Mouse (Mus musculus) midbrain, embryonic 15.5 days (tissue): ENCODE data around the gene Calm5. TPM values are rescaled to one million over a fixed set of nuclear protein-coding genes. Genes with fewer than 3 reads are reported as not detected.
"Not testable (repeated sequence)": the region's sequence is repeated elsewhere in the genome, so short reads cannot be mapped to it uniquely, and the experiment has no call there.

Source experiments
- ATAC-seq: fragments of 200-750 bp; cut with Nextera tagmentation; replicated peaks from 2 replicates; pipeline ENCODE4 v1.8.0; 2017; ENCODE audit warnings: moderate TSS enrichment
- H3K27ac ChIP-seq: fragments of 300-500 bp; sonication (generic); 2 replicates; pipeline ENCODE4 v1.5.1; 2015; ENCODE audit warnings: mild to moderate bottlenecking, inconsistent platforms
- H3K27me3 ChIP-seq: fragments of 300-500 bp; sonication (generic); replicated peaks from 2 replicates; pipeline ENCODE4 v1.6.1; 2015; ENCODE audit warnings: inconsistent platforms
- H3K36me3 ChIP-seq: fragments of 300-500 bp; sonication (generic); replicated peaks from 2 replicates; pipeline ENCODE4 v1.6.1; 2015; ENCODE audit warnings: inconsistent platforms
- H3K4me1 ChIP-seq: fragments of 300-500 bp; sonication (generic); 2 replicates; pipeline ENCODE4 v1.6.1; 2015; ENCODE audit warnings: inconsistent platforms
- H3K4me2 ChIP-seq: fragments of 300-500 bp; sonication (generic); 2 replicates; pipeline ENCODE4 v1.6.1; 2015; ENCODE audit warnings: inconsistent platforms, mild to moderate bottlenecking, moderate library complexity
- H3K4me3 ChIP-seq: fragments of 300-500 bp; sonication (generic); 2 replicates; pipeline ENCODE4 v1.5.1; 2015; ENCODE audit warnings: mild to moderate bottlenecking, inconsistent platforms
- H3K9ac ChIP-seq: fragments of 300-500 bp; sonication (generic); 2 replicates; pipeline ENCODE4 v1.6.1; 2015; ENCODE audit warnings: mild to moderate bottlenecking, inconsistent platforms
- H3K9me3 ChIP-seq: fragments of 300-500 bp; sonication (generic); 2 replicates; pipeline ENCODE4 v1.6.1; 2016; ENCODE audit warnings: inconsistent platforms
- WGBS: fragments of 180-500 bp; shearing (Covaris S2); methylation state at CpG from one replicate; pipeline ENCODE4 v1.1.7; 2015; ENCODE audit warnings: mixed read lengths; 5-methylcytosine and 5-hydroxymethylcytosine counted together
- polyA plus RNA-seq: library from polyadenylated mRNA; unstranded; fragments of >200 nt; fragmentation: Nextera tagmentation; extraction: Ambion mirVana; gene quantifications from 2 replicates; pipeline ENCODE4 v1.2.1, GENCODE M21; 2015

Calm5 gene
- polyA plus RNA-seq, 1 experiment from 2014 or later = not detected

GRCm38 (mm10) chr13:3896032-3896431 lies 42.1 kb downstream of the Calm5 start:
- no peaks in the 10 kb centered on the region for H3K9me3 ChIP-seq
- H3K4me1 ChIP-seq = peaks cover 5% of the 10 kb centered on the region
- H3K36me3 ChIP-seq = no peaks in the 10 kb centered on the region
- ATAC-seq = no peak
- no peak overlapping the region for H3K27ac ChIP-seq
- H3K4me3 ChIP-seq = no peak overlapping the region
- H3K27me3 ChIP-seq = no peaks in the 10 kb centered on the region
- H3K4me2 ChIP-seq = no peak overlapping the region
- WGBS = 93% methylated on average over 6 of the region's 6 CpGs
- no peak overlapping the region for H3K9ac ChIP-seq

DNA sequence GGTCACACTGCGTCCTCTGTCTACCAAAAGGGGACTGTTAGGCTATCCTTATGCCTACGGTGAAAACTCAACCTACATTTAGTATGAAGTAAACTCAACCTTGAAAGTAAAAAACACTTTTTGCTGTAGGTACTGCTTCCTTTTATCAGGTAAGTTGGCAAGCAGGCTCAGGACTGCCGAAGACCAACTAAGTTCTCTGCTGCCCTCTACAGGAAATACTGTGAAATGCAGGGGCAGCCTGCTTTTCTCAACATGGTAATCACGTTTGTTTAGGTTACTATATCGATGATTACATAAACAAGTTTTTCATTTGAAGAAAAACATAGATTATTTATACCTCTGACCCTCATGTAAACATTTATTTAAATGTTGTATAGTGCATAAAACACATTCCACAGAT lies 42.9 kb downstream of the Calm5 start:
- no peak overlapping the region for H3K9ac ChIP-seq
- no peak for ATAC-seq
- H3K36me3 ChIP-seq = no peaks in the 10 kb centered on the region
- H3K9me3 ChIP-seq = no peaks in the 10 kb centered on the region
- H3K4me3 ChIP-seq = no peak overlapping the region
- H3K27ac ChIP-seq = no peak overlapping the region
- WGBS = 40% methylated on average over 5 of the region's 5 CpGs
- no peak overlapping the region for H3K4me2 ChIP-seq
- no peaks in the 10 kb centered on the region for H3K27me3 ChIP-seq
- peaks cover 5% of the 10 kb centered on the region for H3K4me1 ChIP-seq

DNA sequence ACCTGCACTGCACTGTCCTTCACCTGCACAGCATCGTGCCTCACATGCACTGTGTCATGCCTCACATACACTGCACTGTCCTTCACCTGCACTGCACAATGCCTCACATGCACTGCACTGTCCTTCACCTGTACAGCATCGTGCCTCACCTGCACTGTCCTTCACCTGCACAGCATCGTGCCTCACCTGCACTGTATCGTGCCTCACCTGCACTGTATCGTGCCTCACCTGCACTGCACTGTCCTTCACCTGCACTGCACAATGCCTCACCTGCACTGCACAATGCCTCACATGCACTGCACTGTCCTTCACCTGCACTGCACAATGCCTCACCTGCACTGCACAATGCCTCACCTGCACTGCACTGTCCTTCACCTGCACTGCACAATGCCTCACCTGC lies 44.2 kb downstream of the Calm5 start:
- not testable (repeated sequence) for H3K4me1 ChIP-seq, H3K9me3 ChIP-seq, H3K4me3 ChIP-seq, H3K9ac ChIP-seq, ATAC-seq, H3K27me3 ChIP-seq, H3K27ac ChIP-seq, H3K4me2 ChIP-seq, H3K36me3 ChIP-seq
- WGBS = 96% methylated on average over 5 of the region's 5 CpGs

GRCm38 (mm10) chr13:3899301-3899700 lies 45.3 kb downstream of the Calm5 start:
- H3K9ac ChIP-seq = no peak overlapping the region
- no peaks in the 10 kb centered on the region for H3K4me1 ChIP-seq
- no peak overlapping the region for H3K4me2 ChIP-seq
- H3K36me3 ChIP-seq = no peaks in the 10 kb centered on the region
- no peak overlapping the region for H3K4me3 ChIP-seq
- H3K9me3 ChIP-seq = no peaks in the 10 kb centered on the region
- 94% methylated on average over 9 of the region's 9 CpGs for WGBS
- H3K27ac ChIP-seq = no peak overlapping the region
- no peaks in the 10 kb centered on the region for H3K27me3 ChIP-seq
- no peak for ATAC-seq

Other genes with a start within 250 kb of the Calm5 start
- 18.5 and 19.3 TPM in 2 replicates for gene Fam208b, start 243.1 kb upstream of the Calm5 start, polyA plus RNA-seq
- 20.8 TPM in 2 replicates for gene Asb13, start 220.1 kb upstream of the Calm5 start, polyA plus RNA-seq
- not detected in 2 replicates for gene Calml3, start 49.9 kb upstream of the Calm5 start, polyA plus RNA-seq
- not detected in 2 replicates for gene Calm4, start 16.4 kb upstream of the Calm5 start, polyA plus RNA-seq
- 10.7 and 12.2 TPM in 2 replicates for gene Net1, start 64.0 kb downstream of the Calm5 start, polyA plus RNA-seq
- not detected in 2 replicates for gene Tubal3, start 64.1 kb downstream of the Calm5 start, polyA plus RNA-seq
- not detected in 2 replicates for gene Ucn3, start 91.2 kb downstream of the Calm5 start, polyA plus RNA-seq
- 0.52 and 1.1 TPM in 2 replicates for gene Akr1c14, start 194.8 kb downstream of the Calm5 start, polyA plus RNA-seq